Mouse (Mus musculus): ENCODE measurements around the gene Kalrn.

Kalrn gene

GRCm38 (mm10) chr16:34254002-34254645, 319.2 kb downstream of the Kalrn start:
- no peak for DNase-seq

- no peak for DNase-seq
Measured at GRCm38 (mm10) chr16:34252670-34253069, 320.7 kb downstream of the Kalrn start.

DNA sequence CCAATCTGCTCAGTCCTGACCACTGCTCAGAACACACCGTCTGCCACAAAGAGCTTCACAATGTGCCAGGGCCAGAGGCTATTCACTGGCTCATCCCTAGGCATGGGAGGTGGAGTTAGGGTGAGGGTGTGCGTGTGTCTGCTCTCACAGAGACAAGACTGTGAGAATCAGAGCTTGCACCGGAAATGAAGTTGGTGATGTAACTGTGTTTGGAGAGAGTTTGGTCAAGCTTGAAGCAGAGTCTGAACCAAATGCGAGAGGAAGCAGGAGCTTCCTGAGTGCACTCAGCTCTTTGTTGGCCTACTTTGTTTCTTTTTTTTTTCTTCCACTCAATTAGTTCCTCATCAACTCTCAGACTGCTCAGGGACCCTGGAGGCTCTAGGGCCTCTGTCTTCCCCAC, 325.1 kb downstream of the Kalrn start:
- DNase-seq = no peak

DNA sequence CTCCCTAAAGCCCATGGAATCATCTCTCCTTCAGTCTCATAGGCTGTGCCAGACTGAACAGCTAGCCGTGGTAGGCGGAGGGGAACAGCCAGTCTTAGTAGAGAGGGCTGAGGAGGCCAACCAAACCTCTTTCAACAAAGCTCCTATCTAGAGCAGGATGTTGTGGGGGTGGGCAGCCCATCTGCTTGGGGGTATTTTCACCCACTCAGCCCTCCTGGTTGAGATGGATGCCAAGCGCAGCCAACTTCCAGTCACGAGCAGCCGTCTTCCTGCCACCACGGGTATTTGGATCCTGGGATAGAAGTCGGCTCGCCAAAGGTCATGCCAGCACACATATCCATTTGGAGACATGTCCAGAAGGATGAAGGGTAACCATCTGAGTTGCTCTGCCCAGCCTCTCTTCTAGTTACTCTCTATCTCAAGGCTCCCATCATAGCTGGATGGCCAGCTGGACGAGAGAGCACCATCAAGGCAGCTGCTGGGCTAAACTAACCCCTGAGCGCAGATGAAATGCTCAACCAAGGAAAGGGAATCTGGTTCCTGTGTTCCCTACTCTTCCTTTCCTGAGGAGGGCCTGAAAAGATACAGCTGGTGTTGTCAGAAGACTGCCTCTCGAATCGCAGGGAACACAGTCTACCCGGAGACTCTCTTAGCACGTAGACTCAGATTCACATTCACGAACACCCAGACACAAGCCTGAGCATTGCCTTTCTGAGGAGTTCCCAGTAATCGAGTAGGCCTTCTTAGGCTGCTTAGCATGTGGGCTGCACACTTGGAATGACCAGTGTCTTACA, 331.2 kb downstream of the Kalrn start:
- no peak for DNase-seq

DNA sequence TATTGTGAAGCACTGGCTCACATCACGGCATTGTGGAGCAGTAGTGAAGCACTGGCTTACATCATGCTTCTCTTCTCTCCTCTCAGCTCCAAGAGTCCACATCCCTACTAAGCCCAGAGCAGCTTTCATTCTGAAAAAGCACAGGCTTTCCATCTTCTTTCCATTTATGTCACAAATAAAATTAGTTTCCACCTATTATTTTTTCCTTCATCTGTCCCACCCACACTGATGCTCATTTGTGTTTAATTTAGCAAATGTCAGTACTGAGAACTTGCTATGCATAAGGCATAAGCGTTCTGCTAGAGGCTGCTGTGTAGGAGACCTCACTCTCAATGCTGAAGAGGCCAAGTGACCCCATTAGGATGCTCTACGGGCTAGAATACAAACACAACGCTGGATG, 333.7 kb downstream of the Kalrn start:
- DNase-seq = no peak

DNA sequence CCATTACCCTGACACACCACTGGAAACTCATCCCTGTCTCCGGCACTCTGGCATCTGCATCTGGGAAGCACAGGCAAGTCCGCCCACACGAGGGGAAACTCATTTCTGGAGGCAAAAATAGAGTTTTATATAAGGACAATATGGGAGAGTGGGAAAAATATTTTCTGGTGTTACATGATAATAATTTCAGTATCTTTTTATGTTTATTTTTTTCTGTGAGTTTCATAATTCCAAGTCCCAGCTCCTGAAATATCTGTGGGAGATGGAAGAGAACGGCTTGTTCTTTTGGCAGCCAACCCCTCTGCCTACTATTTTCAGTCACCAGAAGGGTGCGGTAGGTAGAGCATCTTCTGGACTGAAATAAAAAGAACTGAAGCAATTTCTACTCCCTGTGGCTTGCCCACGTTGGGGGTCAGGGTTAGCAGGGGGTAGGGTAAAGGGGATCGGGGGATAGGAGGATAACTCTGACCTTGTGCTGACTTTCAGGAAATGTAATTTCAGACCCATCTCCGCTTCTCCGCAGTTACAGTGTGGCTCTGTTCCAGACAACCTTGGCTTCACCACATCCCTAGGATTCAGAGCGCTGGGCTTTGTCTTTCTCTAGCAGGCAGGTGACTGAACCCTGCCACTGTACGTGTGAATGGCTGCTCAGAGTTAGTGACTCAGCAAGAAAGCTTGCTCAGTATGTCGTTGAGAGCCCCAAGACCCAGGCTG, 336.3 kb downstream of the Kalrn start:
- peak; percentile 63 to 64 for DNase-seq

GRCm38 (mm10) chr16:34235086-34235485, 338.2 kb downstream of the Kalrn start:
- peak; percentile 10 to 13 for DNase-seq

DNA sequence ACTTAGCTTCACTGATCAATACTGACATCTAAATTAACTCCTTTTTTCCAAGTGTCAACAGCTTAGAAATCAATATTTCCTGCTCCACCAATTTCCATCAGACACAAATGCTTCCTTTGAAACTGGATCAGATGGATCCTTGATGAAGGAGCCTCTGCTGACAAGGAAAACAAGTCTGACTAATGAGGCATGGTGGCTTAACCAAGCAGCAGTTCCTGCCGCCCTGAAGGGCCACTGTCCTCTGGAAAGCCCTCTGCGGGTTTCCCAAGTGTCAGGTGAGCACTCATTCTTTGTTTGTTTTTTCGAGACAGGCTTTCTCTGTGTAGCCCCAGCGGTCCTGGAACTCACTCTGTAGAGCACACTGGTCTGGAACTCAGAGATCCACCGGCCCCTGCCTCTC, 341.4 kb downstream of the Kalrn start:
- DNase-seq = no peak

DNA sequence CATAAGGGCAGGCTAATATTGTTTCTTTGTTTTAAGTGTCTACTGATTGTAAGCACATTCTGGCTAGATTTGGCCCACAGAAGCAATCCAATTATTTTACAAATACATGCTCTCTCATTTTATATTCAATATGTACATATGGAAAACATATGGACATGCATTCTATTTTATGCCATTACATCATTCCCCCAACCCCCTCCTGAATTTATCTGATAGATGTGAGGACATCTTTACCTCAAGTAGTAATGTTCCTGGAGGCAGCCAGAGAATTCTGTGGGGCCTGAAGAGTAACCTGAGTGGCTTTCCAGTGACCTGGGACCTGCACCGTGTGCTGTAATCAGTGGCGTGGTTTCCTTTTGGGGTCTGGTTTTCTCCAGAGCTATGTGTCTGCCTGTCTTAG, 342.2 kb downstream of the Kalrn start:
- no peak for DNase-seq

DNA sequence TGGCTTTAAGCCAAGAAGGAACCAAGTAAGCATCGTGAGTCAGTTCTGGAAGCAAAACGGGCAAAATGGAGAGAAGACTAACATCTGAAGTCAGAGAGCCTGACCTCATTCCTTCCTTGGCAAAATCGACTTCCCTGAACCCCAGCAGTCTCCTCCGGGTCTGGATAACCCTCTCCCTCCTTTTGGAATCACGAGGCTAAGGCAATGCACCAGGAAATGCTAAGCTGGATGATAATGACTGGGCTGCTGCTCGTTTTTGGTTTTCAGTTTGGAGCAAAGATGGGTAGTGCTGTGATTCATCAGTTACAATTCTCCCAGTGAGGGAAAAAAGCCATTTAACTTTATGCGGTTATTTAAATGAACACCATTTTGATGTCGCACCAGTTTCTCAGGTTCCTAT, 344.0 kb downstream of the Kalrn start:
- DNase-seq = no peak

DNA sequence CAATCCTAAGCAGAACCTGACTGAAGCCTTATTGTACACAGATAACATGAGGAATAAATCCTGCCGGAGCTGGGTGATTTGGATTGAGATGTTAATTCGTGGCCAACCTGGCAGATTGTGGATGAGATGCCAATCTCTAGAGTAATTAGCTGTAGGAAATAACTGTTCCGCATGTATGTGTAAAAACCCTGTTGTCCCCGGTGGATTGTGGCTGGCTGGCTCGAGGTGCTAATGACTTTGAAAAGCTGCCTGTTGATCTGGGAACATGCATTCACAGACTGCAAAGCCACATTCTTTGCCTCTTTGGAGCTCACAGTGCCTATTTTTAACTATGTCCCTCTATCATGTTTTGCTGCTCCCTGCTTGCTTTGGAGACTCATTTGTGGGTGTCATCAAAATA, 344.7 kb downstream of the Kalrn start:
- DNase-seq = no peak

- DNase-seq = no peak
Measured at GRCm38 (mm10) chr16:34212160-34212559, 361.2 kb downstream of the Kalrn start.

DNA sequence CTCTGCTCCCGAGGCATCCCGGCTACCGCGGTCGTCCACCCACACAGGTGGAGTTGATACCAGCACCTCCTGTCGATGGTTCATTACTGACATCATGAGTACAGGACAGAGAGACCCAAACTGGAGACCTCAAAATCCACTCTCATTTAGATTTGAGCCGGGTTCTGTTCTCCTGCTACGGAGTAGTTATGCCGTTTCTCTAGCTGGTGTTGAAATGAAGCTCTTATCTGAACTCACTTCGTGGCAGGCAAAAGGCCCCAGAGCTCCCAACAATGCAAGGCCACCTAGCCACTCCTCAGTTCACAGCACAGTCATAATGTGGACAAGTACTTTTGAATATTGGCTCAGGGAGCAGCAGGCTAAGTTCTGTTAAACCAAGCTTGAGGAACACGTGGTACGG, 362.1 kb downstream of the Kalrn start:
- no peak for DNase-seq

DNA sequence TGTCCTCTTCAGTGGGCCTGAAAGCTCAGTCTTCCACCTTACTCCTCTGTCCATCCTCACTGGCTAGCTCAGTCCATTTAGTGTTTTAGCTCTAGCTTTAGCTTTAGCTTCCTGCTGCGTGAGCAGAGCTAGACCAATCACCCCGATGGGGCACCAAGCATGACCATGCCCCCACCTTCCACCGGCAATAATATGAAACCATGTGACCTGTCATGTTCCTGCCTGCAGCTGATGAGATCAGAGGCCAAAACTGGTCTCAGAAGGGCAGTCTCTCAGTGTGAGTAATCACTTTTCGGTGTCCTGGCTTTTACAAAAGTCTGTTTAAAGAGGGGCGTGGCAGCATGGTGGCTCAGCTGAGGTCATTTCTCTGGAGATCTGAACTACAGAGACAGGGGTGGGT, 364.6 kb downstream of the Kalrn start:
- no peak for DNase-seq

GRCm38 (mm10) chr16:34207972-34208371, 365.4 kb downstream of the Kalrn start:
- DNase-seq = no peak

GRCm38 (mm10) chr16:34204527-34205139, 368.7 kb downstream of the Kalrn start:
- DNase-seq = no peak

DNA sequence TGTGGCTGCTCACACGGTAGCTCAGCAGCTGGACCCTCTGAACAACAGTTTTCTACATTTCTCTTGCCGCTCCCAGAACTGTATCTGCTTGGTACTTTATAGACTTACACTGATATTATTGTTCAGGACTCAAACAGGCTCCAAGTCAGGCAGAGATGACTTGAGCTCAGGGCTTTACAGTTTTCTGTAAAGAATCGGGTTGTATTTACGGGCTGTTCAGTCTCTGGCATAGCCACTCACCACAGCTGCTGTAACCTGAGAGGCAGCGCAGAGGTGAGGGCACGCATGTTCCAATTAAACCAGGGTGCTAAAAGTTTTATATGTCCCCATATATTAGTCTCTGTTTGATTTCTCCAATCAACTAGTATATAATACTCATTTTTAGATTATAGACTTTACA, 373.8 kb downstream of the Kalrn start:
- no peak for DNase-seq

- DNase-seq = peak; percentile 40 to 60
Measured at GRCm38 (mm10) chr16:34192959-34193842, 380.1 kb downstream of the Kalrn start.

DNA sequence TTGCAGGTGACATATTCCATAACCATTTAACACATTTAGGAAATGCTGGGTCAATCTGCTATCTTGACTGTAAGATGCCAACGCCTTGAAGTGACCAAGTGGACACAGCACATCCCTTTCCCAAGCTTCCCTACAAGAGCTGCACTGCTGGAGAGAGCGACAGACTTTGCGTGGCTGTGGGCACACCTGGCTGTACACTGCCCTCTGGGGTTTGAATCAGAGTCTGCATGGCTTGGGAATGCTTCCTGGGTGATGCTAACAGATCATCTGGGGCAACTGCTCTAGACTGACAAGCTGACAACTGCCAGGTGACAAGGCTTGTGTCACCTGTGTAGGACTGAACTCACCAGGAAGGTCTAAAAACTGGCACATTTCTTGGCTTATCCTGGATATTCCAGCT, 388.6 kb downstream of the Kalrn start:
- no peak for DNase-seq

GRCm38 (mm10) chr16:34183186-34183585, 390.1 kb downstream of the Kalrn start:
- DNase-seq = no peak

DNA sequence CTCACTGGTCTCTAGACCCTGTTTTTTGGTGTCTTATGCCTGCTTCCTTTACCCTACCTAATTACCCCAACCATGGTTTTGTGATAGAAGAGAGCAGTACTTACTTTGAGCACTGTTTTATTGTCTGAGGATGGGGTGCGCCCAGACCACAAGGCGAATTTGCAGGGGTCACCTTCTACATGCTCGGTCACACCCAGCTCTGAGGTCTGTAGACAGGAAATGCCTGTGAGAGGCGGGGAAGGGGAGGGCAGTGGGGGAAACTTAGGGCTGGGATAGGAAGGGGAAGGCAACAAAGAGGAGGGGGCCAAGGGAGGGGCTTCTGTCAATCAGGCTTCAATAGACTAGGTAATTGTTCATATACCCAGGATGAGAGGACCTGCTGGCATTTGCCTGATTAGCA, 397.7 kb downstream of the Kalrn start:
- no peak for DNase-seq

GRCm38 (mm10) chr16:34172572-34173181, 400.7 kb downstream of the Kalrn start:
- DNase-seq = no peak
